Mouse (Mus musculus): ENCODE results near the gene Phf24. TPM values are rescaled to one million over a fixed set of nuclear protein-coding genes. Genes with fewer than 3 reads are reported as not detected.

Phf24 gene
- polyA plus RNA-seq (2014; fragmentation: Illumina TruSeq; extraction: RNeasy Lipid Tissue Mini Kit (QIAGEN cat#74804); ENCODE audit: low read depth, low replicate concordance) = 0.87 TPM

GRCm38 (mm10) chr4:42916617-42917401, at the start of gene Phf24:
TSS of gene Phf24 (plus strand) at chr4:42916660.

GRCm38 (mm10) chr4:42874134-42874533, 42.3 kb upstream of the Phf24 start, which contains the start of gene Fam205c:
TSS of gene Fam205c (minus strand) at chr4:42874234.

GRCm38 (mm10) chr4:42949676-42950051, 33.2 kb downstream of the Phf24 start, which contains the start of gene Dnajb5:
TSS of gene Dnajb5 (plus strand) at chr4:42949814.

GRCm38 (mm10) chr4:42969304-42969703, 52.8 kb downstream of the Phf24 start, which contains the start of gene 1700022I11Rik:
TSS of gene 1700022I11Rik (plus strand) at chr4:42969604.

Other genes with a start within 250 kb of the Phf24 start
- not detected for gene 4930578G10Rik, start 181.1 kb upstream of the Phf24 start, polyA plus RNA-seq (2014; fragmentation: Illumina TruSeq; extraction: RNeasy Lipid Tissue Mini Kit (QIAGEN cat#74804); ENCODE audit: low read depth, low replicate concordance)
- gene Ccl19, start 160.1 kb upstream of the Phf24 start, polyA plus RNA-seq (2014; fragmentation: Illumina TruSeq; extraction: RNeasy Lipid Tissue Mini Kit (QIAGEN cat#74804); ENCODE audit: low read depth, low replicate concordance) = 1.5 TPM
- not detected for gene Ccl21a, start 142.7 kb upstream of the Phf24 start, polyA plus RNA-seq (2014; fragmentation: Illumina TruSeq; extraction: RNeasy Lipid Tissue Mini Kit (QIAGEN cat#74804); ENCODE audit: low read depth, low replicate concordance)
- not detected for gene Fam205a1, start 62.8 kb upstream of the Phf24 start, polyA plus RNA-seq (2014; fragmentation: Illumina TruSeq; extraction: RNeasy Lipid Tissue Mini Kit (QIAGEN cat#74804); ENCODE audit: low read depth, low replicate concordance)
- gene Gm12394, start 59.9 kb upstream of the Phf24 start, polyA plus RNA-seq (2014; fragmentation: Illumina TruSeq; extraction: RNeasy Lipid Tissue Mini Kit (QIAGEN cat#74804); ENCODE audit: low read depth, low replicate concordance) = not detected
- not detected for gene Fam205c, start 42.4 kb upstream of the Phf24 start, polyA plus RNA-seq (2014; fragmentation: Illumina TruSeq; extraction: RNeasy Lipid Tissue Mini Kit (QIAGEN cat#74804); ENCODE audit: low read depth, low replicate concordance)
- gene Dnajb5, start 33.2 kb downstream of the Phf24 start, polyA plus RNA-seq (2014; fragmentation: Illumina TruSeq; extraction: RNeasy Lipid Tissue Mini Kit (QIAGEN cat#74804); ENCODE audit: low read depth, low replicate concordance) = 0.99 TPM
- not detected for gene 1700022I11Rik, start 52.9 kb downstream of the Phf24 start, polyA plus RNA-seq (2014; fragmentation: Illumina TruSeq; extraction: RNeasy Lipid Tissue Mini Kit (QIAGEN cat#74804); ENCODE audit: low read depth, low replicate concordance)
- 319 TPM for gene Vcp, start 83.8 kb downstream of the Phf24 start, polyA plus RNA-seq (2014; fragmentation: Illumina TruSeq; extraction: RNeasy Lipid Tissue Mini Kit (QIAGEN cat#74804); ENCODE audit: low read depth, low replicate concordance)
- 4.7 TPM for gene Fancg, start 93.8 kb downstream of the Phf24 start, polyA plus RNA-seq (2014; fragmentation: Illumina TruSeq; extraction: RNeasy Lipid Tissue Mini Kit (QIAGEN cat#74804); ENCODE audit: low read depth, low replicate concordance)
- gene Pigo, start 109.2 kb downstream of the Phf24 start, polyA plus RNA-seq (2014; fragmentation: Illumina TruSeq; extraction: RNeasy Lipid Tissue Mini Kit (QIAGEN cat#74804); ENCODE audit: low read depth, low replicate concordance) = 1.6 TPM
- 46.2 TPM for gene Stoml2, start 115.0 kb downstream of the Phf24 start, polyA plus RNA-seq (2014; fragmentation: Illumina TruSeq; extraction: RNeasy Lipid Tissue Mini Kit (QIAGEN cat#74804); ENCODE audit: low read depth, low replicate concordance)
- gene Fam214b, start 129.6 kb downstream of the Phf24 start, polyA plus RNA-seq (2014; fragmentation: Illumina TruSeq; extraction: RNeasy Lipid Tissue Mini Kit (QIAGEN cat#74804); ENCODE audit: low read depth, low replicate concordance) = 5.7 TPM
- gene Unc13b, start 142.3 kb downstream of the Phf24 start, polyA plus RNA-seq (2014; fragmentation: Illumina TruSeq; extraction: RNeasy Lipid Tissue Mini Kit (QIAGEN cat#74804); ENCODE audit: low read depth, low replicate concordance) = 8.3 TPM